Mouse (Mus musculus): ENCODE results near the gene Tas2r143. TPM values are rescaled to one million over a fixed set of nuclear protein-coding genes. Genes with fewer than 3 reads are reported as not detected.

Tas2r143 gene
- under 1 TPM in 1 of 2 experiments, not detected in 1; 0.41 TPM for total RNA-seq (2021)

DNA sequence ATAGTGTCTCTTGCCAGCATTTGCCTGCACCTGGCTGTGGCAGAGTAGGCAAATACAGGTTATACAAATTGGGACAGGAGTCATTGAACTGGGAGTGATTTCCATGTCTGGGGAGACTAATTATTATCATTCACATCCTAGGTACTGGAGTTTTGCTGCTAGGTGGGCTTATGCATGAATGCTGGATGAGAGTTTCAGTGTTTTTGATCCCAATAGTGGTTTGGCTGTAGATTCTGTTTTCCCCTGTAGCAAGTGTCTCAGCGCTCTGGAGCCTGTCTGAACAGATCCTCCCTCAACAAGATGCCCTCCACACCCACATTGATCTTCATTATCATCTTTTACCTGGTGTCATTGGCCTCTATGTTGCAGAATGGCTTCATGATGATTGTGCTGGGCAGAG lies at the start of gene Tas2r143:
Tas2r143 (plus strand) TSS at position 301 of the 400 bp plus-strand sequence.
- no peak for DNase-seq

GRCm38 (mm10) chr6:42350968-42351775 lies 48.9 kb upstream of the Tas2r143 start:
- peak; percentile 13 for DNase-seq

GRCm38 (mm10) chr6:42351776-42352485 lies 48.1 kb upstream of the Tas2r143 start:
- DNase-seq, result peak; percentile 25

DNA sequence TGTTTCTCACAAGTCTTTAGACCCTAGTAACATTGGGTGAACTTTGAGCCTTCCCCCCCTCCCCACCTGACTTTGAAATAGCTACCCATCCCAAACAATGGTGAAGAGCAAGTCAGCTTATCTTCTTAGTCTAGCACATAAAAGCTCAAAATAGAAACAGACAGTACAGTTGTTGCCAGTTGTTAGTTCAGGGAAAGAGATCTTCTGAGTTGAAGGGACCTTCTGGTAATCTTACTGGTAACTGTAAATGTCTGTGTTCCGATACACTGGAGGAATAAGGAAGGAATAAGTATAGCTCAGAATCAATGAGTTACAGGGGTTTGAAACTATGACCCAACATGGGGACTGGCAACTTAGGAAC lies 47.6 kb upstream of the Tas2r143 start:
- DNase-seq, result no peak

DNA sequence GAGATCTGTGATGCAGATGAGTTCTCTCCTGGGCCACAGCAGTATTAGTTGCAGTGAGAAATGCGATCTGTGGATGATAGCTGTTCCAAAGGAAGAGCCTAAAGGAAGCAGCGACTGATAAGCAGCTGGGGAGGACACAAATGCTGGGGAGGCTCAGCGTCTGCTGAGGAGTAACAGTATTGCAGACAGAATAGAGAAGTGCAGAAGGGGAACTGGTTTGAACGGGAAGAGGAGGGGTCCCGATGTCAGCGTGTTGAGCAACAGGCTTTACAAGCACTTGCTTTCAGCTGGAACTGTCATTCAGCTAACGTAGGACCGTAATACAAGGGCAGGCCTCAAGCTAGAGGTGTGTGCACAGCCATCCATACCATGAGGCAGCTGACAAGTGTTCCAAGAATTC lies 46.9 kb upstream of the Tas2r143 start:
- DNase-seq, result peak; percentile 15

DNA sequence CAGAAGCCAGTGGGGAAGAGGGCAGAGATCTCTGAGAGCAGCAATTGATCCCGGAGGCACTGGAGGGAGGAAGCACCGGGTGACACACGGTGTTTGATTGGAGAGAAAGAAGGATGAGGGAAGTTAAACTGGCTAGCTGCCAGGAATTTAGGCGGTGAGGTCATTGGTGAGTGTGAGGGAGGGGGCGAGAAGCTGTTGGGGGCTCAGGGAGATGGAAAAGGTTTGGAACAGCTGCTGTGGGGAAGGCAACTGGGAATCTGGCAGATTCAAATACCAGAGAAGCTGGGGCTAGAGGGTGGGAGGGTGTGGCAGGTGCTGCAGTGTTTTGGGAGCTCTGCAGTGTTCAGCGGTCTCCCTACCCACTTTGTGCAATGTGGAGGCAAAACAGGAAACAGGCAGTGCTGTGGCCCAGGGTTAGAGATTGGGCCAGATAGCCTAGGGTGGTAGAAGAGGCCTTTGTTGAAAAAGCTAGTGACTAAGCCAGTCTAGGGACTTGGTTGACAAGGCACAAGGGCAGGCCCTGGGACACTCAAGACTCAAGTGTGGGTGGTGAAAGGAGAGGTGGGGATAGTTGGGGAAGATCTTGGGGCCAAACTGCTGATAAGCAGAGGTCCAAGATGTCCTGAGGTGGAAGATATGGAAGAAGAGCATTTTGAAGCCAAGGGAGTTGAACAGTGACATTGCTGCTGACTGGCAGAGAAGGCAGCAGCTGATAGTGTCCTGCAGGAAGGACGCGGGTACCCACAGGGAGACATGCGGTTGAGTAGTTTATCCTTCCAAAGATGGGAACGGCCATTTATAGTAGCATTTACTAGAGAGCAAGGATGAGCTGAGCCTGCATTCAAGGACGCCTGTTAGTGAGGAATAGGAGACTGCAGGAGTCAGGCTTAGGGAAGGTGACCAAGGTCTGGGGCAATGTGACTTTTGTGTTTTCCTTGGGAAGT lies 45.7 kb upstream of the Tas2r143 start:
- peak; percentile 77 for DNase-seq

DNA sequence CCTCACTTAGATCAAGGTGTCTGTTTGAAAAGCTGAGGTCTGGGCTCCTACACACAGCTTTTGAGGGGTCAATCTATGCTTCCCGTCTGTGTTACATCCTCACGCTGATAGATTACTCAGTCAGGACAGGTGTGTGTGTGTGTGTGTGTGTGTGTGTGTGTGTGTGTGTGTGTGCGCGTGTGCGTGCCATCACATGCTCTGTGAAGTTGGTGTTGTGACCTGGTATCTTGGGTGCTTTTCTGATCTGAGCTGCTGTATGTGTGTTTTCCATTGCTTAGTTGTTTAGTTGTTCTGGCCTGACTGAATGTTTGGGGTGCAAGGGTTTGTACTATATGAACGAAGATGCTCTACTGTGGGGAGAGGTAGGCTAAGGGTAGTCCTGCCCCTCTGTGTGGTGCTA lies 44.7 kb upstream of the Tas2r143 start:
- DNase-seq, result no peak

DNA sequence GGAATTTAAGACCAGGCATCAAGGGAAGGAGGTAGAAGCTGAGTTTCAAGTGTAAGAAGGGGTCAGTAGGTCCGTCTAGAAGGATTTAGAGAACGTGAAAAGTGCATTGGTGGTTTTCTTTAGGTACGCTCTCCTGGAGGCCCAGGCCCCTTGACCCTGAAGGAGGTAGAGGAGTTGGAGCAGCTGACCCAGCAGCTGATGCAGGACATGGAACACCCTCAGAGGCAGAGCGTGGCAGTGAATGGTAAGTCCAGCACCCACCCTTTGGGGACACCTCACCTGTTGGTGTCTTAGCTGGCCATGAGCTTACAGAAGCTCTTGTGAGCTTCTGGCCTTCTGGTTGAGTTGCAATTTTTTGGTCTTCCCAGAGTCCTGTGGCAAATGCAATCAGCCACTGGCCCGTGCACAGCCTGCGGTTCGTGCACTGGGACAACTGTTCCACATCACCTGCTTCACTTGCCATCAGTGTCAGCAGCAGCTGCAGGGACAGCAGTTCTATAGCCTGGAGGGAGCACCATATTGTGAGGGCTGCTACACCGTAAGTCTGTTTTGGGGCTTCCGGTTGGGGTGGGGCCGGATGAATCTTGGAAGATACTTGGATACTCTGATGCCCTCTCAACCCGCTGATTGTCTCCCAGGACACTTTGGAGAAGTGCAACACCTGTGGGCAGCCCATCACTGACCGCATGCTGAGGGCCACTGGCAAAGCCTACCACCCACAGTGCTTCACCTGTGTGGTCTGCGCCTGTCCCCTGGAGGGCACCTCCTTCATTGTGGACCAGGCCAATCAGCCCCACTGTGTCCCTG lies 44.0 kb upstream of the Tas2r143 start:
- peak; percentile 9 for DNase-seq

DNA sequence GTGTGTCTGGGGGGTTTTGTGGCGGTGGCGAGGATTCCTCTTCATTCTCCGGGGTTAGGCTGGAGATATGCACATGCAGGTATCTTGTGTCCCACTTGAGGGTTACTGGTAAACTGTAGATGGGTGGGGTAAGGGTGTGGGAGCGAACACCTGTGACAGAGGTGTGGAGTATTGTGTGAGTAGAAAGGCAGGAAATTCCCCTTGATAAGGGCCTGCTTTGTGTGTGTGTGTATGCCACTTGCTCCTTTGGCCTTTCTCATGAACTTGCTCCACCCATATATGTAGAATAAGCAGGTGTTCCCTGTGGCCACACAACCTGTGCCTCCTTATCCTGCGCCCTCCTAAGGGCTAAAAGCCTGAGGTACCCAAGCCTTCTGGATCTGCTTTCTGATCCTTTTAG lies 43.1 kb upstream of the Tas2r143 start:
- no peak for DNase-seq

GRCm38 (mm10) chr6:42357901-42358300 lies 42.1 kb upstream of the Tas2r143 start:
- peak; percentile 10 for DNase-seq

DNA sequence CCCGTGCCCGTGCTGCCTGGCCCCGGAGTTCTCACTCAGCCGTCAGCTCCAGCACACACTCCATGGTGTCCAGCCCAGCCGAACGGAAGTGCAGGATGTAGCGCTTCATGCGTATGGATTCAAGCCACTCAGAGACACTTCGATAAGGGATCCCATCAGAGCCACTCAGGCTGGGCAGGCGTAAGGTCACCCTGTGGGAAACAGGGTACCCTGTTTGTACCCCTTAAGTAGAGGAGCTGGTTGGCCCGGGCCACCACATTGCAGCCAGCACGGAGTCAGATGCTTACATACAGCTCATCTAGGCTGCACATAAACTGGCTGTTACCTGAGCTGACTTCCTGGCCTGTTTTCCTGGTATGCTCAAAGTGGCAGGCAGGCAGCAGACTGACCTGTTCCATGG lies 41.1 kb upstream of the Tas2r143 start:
- peak; percentile 30 for DNase-seq

DNA sequence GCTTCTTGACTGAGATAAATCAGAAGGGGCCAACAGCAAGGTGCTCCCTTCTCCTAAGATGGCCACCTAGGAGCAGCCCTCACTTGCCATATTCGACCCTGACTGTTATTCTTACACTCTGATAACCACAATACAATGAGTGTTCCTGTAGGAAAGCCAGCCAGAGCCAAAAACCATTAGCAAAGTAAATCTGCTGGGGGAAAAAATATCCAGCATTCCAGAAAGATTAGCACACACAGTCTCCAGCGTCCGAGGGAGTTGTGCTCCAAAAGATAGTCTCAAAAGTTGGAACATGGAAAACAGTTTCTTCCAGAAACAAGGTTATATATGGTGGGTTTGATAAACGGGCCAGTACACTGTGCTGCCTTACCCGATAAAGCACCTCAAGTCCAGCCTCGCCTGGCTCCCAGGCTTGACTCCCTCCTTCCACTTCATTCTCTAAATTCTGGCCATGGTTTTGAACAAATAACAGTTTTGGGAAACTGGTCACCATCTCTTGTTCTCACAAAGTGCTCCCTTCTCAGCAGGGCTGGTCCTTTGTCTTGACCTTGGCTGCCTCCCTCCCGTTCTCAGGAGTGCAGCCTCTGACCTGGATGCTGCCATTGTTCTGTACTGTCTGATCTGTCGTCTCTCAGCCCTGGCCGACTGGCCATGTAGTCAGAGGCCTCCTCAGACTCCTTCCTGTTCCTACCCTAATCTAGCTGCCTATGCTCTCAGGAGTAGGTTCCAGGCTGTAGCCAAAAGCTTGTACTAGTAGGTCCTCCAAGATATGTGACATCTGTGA lies 40.5 kb upstream of the Tas2r143 start:
- DNase-seq, result peak; percentile 47

- peak; percentile 24 for DNase-seq
These were observed 39.7 kb upstream of the Tas2r143 start for GRCm38 (mm10) chr6:42360231-42360840.

DNA sequence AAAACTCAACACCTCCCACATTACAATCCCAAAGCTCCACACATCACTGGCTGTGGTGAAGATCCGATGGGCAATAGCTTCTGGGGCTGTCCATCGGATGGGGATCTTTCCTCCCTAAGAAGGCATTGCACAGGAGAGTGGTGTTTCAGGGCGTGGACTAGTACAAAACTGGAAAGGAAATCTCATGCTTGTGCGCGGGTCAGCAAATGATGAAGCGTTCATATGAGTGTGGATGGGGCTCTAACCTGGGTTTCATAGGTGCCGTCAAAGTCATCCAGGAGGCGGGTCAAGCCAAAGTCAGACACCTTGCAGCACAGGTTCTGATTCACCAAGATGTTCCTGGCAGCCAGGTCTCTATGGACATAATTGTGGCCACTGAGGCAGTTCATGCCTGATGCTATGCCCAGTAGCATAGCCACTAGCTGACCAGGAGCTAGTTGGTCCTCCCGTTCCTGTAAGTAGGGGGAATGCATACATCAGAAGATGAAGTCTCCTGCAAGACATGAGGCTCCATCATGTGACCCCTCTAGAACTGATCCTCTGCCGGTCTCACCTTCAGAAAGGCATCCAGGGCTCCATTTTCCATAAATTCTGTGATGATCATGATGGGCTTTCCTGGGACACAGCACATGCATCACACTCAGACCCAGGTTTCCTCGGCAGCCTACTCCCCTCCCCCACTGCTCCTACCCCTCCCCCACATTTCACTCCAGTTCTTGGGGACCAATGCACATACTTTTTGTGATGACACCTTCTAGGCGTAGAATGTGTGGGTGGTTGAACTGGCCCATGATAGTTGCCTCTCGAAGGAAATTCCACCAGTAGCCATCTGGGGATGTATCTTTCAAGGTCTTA lies 38.8 kb upstream of the Tas2r143 start:
- peak; percentile 17 for DNase-seq

GRCm38 (mm10) chr6:42362074-42362473 lies 38.0 kb upstream of the Tas2r143 start:
- DNase-seq, result peak; percentile 35

DNA sequence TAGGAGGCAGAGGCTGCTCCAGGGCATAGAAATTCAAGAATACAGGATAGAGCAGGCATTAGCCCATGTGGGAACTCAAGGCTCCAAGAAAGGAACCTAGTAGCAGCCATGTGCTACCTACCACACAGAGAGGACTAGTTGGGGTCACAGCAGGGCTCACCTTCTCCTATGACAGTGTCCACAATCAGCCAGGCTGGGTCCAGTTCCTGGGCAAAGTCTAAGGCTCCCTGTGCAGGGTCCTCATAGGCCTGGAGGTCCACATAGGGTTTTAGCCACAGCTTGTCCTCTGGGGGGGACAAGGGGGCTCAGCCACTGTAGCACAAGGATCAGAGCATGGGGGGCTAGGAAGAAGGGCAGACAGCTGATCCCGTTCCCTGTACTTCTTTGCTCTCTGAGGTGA lies 37.5 kb upstream of the Tas2r143 start:
- DNase-seq, result peak; percentile 18

GRCm38 (mm10) chr6:42362974-42363373 lies 37.1 kb upstream of the Tas2r143 start:
- DNase-seq, result peak; percentile 21

GRCm38 (mm10) chr6:42364066-42364465 lies 36.0 kb upstream of the Tas2r143 start:
- DNase-seq, result no peak

- DNase-seq, result no peak
These were observed 35.4 kb upstream of the Tas2r143 start for GRCm38 (mm10) chr6:42364607-42365006.

GRCm38 (mm10) chr6:42365215-42365614 lies 34.8 kb upstream of the Tas2r143 start:
- no peak for DNase-seq

Data from heart, postnatal 4 days (tissue).